Mouse (Mus musculus) embryonic facial prominence, embryonic 13.5 days (tissue): ENCODE results near the gene Tet2. TPM values are rescaled to one million over a fixed set of nuclear protein-coding genes. Genes with fewer than 3 reads are reported as not detected.

Experiments
- ATAC-seq: fragments of 200-750 bp; cut with Nextera tagmentation; 2 replicates; pipeline ENCODE4 v1.8.0; 2017; ENCODE audit warnings: low read depth; ENCODE audit not compliant: insufficient number of reproducible peaks, insufficient read depth, low FRiP score, low TSS enrichment
- H3K27ac ChIP-seq: fragments of 300-500 bp; sonication (generic); 2 replicates; pipeline ENCODE4 v1.5.1; 2015; ENCODE audit warnings: moderate library complexity, mild to moderate bottlenecking, inconsistent platforms
- H3K27me3 ChIP-seq: fragments of 300-500 bp; sonication (generic); 2 replicates; pipeline ENCODE4 v1.6.1; 2015; ENCODE audit warnings: mild to moderate bottlenecking, inconsistent platforms
- H3K36me3 ChIP-seq: fragments of 300-500 bp; sonication (generic); 2 replicates; pipeline ENCODE4 v1.6.1; 2015; ENCODE audit warnings: mild to moderate bottlenecking, inconsistent platforms
- H3K4me1 ChIP-seq: fragments of 300-500 bp; sonication (generic); 2 replicates; pipeline ENCODE4 v1.6.1; 2015; ENCODE audit warnings: inconsistent platforms
- H3K4me2 ChIP-seq: fragments of 300-500 bp; sonication (generic); 2 replicates; pipeline ENCODE4 v1.6.1; 2015; ENCODE audit warnings: moderate library complexity, mild to moderate bottlenecking, inconsistent platforms
- H3K4me3 ChIP-seq: fragments of 300-500 bp; sonication (generic); 2 replicates; pipeline ENCODE4 v1.5.1; 2015; ENCODE audit warnings: mild to moderate bottlenecking, inconsistent platforms
- H3K9ac ChIP-seq: fragments of 300-500 bp; sonication (generic); 2 replicates; pipeline ENCODE4 v1.6.1; 2015; ENCODE audit warnings: mild to moderate bottlenecking, inconsistent platforms
- H3K9me3 ChIP-seq: fragments of 300-500 bp; sonication (generic); 2 replicates; pipeline ENCODE4 v1.6.1; 2016; ENCODE audit warnings: inconsistent platforms
- WGBS: fragments of 180-500 bp; shearing (Covaris S2); methylation state at CpG from one replicate; pipeline ENCODE4 v1.1.7; 2015; ENCODE audit warnings: mixed read lengths; 5-methylcytosine and 5-hydroxymethylcytosine counted together
- polyA plus RNA-seq: library from polyadenylated mRNA; unstranded; fragments of >200 nt; fragmentation: Nextera tagmentation; extraction: Ambion mirVana; gene quantifications from 2 replicates; pipeline ENCODE4 v1.2.1, GENCODE M21; 2015

Gene Tet2
- polyA plus RNA-seq, 1 experiment from 2014 or later, result 23.4 TPM

DNA sequence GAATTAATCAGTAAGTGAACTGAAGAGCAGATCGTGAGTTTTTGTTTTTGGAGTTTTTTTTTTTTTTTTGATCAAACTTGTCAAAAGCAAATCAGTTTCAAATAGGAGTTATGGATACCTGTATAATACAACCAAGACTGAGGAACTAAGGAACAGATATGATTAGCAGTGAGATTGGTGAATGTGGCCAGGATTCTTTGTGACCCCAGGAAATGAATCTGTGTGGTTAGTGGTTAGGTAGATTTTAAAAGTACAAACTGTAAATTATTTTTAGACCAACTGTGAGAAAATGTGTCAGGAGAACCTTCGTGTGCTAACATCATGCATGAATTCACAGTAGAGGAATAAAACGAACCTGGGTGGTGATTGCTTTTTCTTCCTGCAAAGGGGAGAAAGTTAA, 66.0 kb downstream of the Tet2 start:
- Histone ChIP-seq H3K9me3 (no peaks in the 10 kb centered on the region), H3K4me1 (no peaks in the 10 kb centered on the region), H3K36me3 (peaks cover 60% of the 10 kb centered on the region), H3K4me3 (no peak overlapping the region), H3K27ac (no peak overlapping the region), H3K9ac (no peak overlapping the region), H3K4me2 (no peak overlapping the region), H3K27me3 (no peaks in the 10 kb centered on the region)
- no peak for ATAC-seq
- WGBS, result 90% methylated on average over 3 of the region's 3 CpGs

DNA sequence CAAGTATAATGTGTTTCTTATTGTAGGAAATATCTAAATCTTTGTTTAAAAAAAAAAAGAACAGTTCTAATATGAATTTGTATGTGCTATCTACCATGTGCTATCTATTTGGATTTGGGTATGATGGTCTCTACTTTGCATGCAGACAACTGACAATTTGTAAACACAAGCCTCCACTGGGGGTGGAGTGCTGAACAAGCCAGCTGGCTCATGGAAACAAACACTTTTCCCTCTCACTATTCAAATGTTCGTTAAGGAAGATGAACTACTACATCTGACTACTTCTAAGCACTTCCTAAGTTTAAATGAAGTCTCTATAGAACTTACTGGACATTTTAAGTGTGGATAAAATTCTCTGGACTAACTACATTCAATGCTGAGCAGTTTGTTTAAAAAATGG, 71.2 kb downstream of the Tet2 start:
- H3K27me3 ChIP-seq, result no peaks in the 10 kb centered on the region
- 81% methylated on average over 1 of the region's 1 CpGs for WGBS
- no peaks in the 10 kb centered on the region for H3K9me3 ChIP-seq
- H3K4me2 ChIP-seq, result no peak overlapping the region
- H3K27ac ChIP-seq, result no peak overlapping the region
- H3K9ac ChIP-seq, result no peak overlapping the region
- peaks cover 66% of the 10 kb centered on the region for H3K36me3 ChIP-seq
- no peak for ATAC-seq
- H3K4me1 ChIP-seq, result no peaks in the 10 kb centered on the region
- H3K4me3 ChIP-seq, result no peak overlapping the region

DNA sequence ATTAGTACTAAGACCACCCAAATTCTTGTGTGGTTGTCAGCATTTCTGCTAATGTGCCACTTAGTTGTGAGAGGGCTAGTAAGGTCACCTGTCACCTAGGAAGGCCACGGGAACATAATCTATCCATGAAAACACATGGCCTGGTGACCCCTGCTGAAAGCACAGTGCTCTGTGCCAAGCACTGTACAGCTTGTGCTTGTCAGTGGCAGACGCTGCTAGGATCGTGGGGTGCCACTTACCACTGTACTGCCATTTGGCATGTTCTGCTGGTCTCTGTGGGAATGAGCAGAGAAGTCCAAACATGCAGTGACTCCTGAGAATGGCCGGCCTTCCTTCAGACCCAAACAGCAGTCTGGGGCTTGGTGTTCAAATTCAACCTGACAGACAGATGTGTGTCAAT, 73.8 kb downstream of the Tet2 start:
- H3K4me1 ChIP-seq, result no peaks in the 10 kb centered on the region
- H3K27ac ChIP-seq, result no peak overlapping the region
- H3K4me3 ChIP-seq, result no peak overlapping the region
- H3K27me3 ChIP-seq, result no peaks in the 10 kb centered on the region
- H3K36me3 ChIP-seq, result peaks cover 78% of the 10 kb centered on the region
- no peak overlapping the region for H3K9ac ChIP-seq
- no peaks in the 10 kb centered on the region for H3K9me3 ChIP-seq
- WGBS, result 92% methylated on average over 4 of the region's 4 CpGs
- no peak overlapping the region for H3K4me2 ChIP-seq
- ATAC-seq, result no peak

DNA sequence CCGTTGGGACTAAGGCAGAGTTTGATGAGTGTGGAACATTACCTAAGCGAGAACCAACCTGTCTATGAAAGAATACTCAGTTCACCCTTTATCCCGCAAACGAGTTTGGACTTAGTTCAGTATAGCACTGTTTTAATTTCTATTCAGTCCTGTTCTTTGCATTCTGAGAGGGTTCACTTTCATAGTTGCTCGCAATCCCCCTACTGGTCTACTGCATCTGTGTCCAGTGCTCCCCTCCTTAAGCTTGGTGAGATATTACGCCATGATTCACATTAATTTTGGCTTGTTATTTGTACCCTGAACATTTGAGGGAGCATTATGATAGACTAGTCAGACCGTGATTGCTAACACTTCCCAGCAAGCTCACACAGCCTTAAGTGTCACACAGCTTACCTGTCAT, 76.1 kb downstream of the Tet2 start:
- no peaks in the 10 kb centered on the region for H3K4me1 ChIP-seq
- 95% methylated on average over 7 of the region's 7 CpGs for WGBS
- ATAC-seq, result no peak

DNA sequence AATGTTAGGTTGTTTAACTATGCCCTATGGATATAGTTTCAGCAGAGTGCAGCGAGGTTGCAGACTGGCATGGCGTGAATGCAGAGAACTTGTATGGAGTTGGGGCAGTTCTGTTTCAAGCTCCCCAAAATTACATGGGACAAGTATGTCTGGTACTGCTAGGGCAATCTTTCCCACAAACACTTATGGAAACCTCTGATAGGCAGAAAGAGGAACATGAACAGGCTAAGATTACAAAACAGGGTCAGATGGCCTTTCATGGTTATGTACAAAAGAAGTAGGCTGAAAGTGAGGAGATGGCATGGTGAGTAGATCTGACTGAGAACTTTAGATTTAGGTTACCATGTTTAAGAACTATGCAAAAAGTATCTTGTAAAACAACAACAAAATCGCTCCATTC, 81.7 kb downstream of the Tet2 start:
- Histone ChIP-seq H3K27ac (no peak overlapping the region), H3K4me2 (no peak overlapping the region), H3K36me3 (peaks cover 39% of the 10 kb centered on the region), H3K27me3 (no peaks in the 10 kb centered on the region), H3K4me3 (no peak overlapping the region), H3K4me1 (no peaks in the 10 kb centered on the region), H3K9ac (no peak overlapping the region), H3K9me3 (no peaks in the 10 kb centered on the region)
- ATAC-seq, result no peak
- WGBS, result 90% methylated on average over 3 of the region's 3 CpGs

More for the DNA sequence above, 76.1 kb downstream of the Tet2 start:
- Histone ChIP-seq H3K4me3 (no peak overlapping the region), H3K27me3 (no peaks in the 10 kb centered on the region), H3K36me3 (peaks cover 68% of the 10 kb centered on the region), H3K9me3 (no peaks in the 10 kb centered on the region), H3K27ac (no peak overlapping the region), H3K9ac (no peak overlapping the region), H3K4me2 (no peak overlapping the region)

DNA sequence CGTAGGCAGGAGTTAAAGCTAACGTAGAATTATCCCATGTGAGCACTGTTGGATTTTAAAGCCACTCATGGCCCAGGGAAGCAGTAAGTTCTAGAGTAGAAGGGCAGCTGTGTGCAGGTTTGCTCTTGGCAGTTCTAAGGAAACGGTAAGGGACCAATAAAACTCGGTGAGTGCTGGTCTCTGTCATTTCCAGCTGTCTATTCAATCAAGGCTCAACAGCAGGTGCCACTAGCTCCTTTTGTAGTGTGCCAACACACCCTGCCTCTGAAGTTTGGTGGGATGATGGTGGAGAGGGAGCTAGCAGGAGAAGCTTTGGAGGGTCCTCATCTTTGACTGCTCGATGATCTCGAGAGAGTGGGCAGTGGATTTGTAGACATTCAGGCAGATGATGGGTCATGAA, 82.5 kb downstream of the Tet2 start:
- H3K4me3 ChIP-seq, result no peak overlapping the region
- no peak for ATAC-seq
- no peaks in the 10 kb centered on the region for H3K9me3 ChIP-seq
- H3K9ac ChIP-seq, result no peak overlapping the region
- 91% methylated on average over 6 of the region's 6 CpGs for WGBS
- H3K4me1 ChIP-seq, result no peaks in the 10 kb centered on the region
- no peak overlapping the region for H3K27ac ChIP-seq
- no peak overlapping the region for H3K4me2 ChIP-seq
- no peaks in the 10 kb centered on the region for H3K27me3 ChIP-seq
- peaks cover 31% of the 10 kb centered on the region for H3K36me3 ChIP-seq

DNA sequence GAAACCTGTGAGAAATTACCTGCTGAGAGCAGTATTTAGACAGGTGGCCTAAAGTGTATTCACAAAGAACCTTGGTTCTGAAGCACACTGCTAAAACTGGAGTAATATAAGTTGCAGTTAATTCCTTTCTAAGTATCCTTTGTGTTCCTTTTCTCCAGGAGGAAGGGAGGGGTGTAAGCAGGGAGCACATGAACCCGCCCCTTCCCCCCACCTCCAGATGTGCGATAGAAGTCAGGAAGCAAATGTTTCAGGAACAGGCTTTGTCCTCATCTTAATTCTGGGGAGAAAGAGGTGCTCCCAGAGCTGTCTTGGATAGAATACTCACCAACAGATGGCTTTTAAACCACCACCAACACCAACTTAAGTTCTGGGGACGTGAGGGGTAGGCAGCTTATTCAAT, 82.9 kb downstream of the Tet2 start:
- H3K27ac ChIP-seq, result no peak overlapping the region
- 71% methylated on average over 3 of the region's 3 CpGs for WGBS
- no peak overlapping the region for H3K9ac ChIP-seq
- no peaks in the 10 kb centered on the region for H3K9me3 ChIP-seq
- H3K4me3 ChIP-seq, result no peak overlapping the region
- H3K36me3 ChIP-seq, result peaks cover 27% of the 10 kb centered on the region
- no peaks in the 10 kb centered on the region for H3K4me1 ChIP-seq
- no peak overlapping the region for H3K4me2 ChIP-seq
- no peaks in the 10 kb centered on the region for H3K27me3 ChIP-seq
- ATAC-seq, result no peak

DNA sequence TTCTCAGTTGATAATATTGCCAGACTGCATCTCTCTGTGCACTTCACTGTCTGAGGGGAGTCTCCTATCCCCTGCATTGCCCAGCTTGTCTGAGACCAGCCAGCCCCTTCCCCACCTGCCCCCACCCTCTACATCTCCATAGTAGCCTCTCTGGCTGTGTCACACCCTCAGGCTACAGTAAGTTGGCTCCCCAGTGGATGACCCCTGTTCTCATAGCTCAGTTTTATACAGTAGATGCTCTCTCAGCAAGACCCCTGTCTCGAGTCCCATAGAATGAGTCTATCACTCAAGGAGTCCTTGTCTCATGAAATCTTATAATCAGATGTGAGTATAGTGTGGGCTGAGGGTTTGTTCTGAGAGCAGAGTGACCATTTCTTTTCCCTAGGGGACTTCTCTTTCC, 85.8 kb downstream of the Tet2 start:
- ATAC-seq, result no peak
- WGBS, result 93% methylated on average over 1 of the region's 1 CpGs

DNA sequence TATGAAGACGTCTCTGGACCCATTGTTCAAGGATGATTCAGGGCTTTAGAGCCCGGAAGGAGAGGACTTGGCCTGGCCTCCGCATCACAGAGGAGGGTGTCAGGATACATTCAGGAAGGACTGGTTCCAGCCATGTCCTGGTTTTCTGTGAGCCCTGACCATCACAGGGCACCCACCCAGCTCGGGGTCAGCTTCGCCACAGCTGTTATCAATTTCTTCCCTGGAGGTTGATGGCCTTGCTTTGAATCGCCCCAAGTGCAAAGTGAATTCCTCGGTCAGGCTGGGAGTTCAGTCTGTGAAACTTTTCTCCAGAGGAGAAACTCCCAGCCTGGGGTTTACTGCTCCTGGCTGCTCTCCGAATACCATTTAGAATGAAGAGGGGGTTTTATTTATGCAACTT, 91.0 kb downstream of the Tet2 start:
- no peak for ATAC-seq
- H3K4me3 ChIP-seq, result no peak overlapping the region
- H3K4me2 ChIP-seq, result no peak overlapping the region
- WGBS, result 43% methylated on average over 8 of the region's 8 CpGs
- no peaks in the 10 kb centered on the region for H3K27me3 ChIP-seq
- H3K4me1 ChIP-seq, result no peaks in the 10 kb centered on the region
- no peaks in the 10 kb centered on the region for H3K36me3 ChIP-seq
- H3K27ac ChIP-seq, result no peak overlapping the region
- H3K9ac ChIP-seq, result no peak overlapping the region
- no peaks in the 10 kb centered on the region for H3K9me3 ChIP-seq

More for the DNA sequence above, 85.8 kb downstream of the Tet2 start:
- H3K4me2 ChIP-seq, result no peak overlapping the region
- no peak overlapping the region for H3K4me3 ChIP-seq
- H3K27ac ChIP-seq, result no peak overlapping the region
- H3K9ac ChIP-seq, result no peak overlapping the region
- H3K27me3 ChIP-seq, result no peaks in the 10 kb centered on the region
- peaks cover 11% of the 10 kb centered on the region for H3K36me3 ChIP-seq
- H3K9me3 ChIP-seq, result no peaks in the 10 kb centered on the region
- no peaks in the 10 kb centered on the region for H3K4me1 ChIP-seq

DNA sequence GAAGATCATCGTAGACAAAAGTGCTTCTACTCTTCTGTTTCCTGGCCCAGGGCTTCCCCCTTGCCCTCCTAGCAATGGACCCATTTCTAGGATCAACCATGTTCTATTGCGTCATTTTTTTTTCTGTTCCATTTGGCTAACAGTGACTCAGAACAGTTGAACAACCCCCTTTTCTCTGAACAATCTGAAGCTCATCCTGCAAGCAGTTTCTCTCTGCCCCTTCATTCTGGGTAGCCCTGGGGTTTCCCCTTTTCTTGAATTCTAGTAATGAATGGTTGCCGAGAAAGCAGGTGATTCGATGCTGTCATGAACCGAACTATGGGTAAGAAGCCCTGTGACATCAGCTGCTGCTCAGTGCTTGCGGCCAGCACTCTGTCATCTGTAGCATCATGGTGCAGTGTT, 108.0 kb downstream of the Tet2 start:
- ATAC-seq, result no peak
- Histone ChIP-seq H3K4me3 (no peak overlapping the region), H3K9me3 (no peaks in the 10 kb centered on the region), H3K27me3 (no peaks in the 10 kb centered on the region), H3K9ac (no peak overlapping the region), H3K4me2 (no peak overlapping the region), H3K36me3 (no peaks in the 10 kb centered on the region), H3K27ac (no peak overlapping the region), H3K4me1 (no peaks in the 10 kb centered on the region)
- 90% methylated on average over 6 of the region's 6 CpGs for WGBS

DNA sequence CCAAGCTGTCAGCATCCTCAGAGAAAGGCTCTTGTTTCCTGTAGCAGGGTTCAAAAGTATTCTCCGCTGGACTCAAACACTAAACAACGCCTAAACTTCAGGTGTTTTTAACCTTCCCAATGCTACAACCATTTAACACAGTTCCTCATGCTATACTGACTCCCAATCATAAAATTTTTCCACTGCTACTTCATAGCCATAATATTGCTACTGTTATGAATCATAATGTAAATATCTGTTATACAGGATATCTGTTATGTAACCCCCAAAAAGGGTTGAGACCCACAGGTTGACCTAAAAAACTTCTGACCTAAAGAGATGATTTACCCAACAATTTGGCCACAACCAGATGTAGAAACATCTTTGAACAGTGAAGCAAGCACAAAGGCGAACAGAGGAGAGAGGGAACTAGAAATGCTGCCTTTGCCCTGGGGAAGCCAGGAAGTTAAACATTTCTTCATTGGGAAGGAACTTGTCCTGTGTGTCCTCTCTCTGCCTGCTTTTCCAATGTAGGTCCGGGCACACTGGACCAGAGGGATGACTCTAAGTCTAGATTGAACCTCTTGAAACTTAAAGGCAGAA, 108.6 kb downstream of the Tet2 start:
- H3K9ac ChIP-seq, result no peak overlapping the region
- no peaks in the 10 kb centered on the region for H3K36me3 ChIP-seq
- H3K27me3 ChIP-seq, result no peaks in the 10 kb centered on the region
- 82% methylated on average over 4 of the region's 4 CpGs for WGBS
- H3K27ac ChIP-seq, result no peak overlapping the region
- no peaks in the 10 kb centered on the region for H3K4me1 ChIP-seq
- H3K9me3 ChIP-seq, result no peaks in the 10 kb centered on the region
- H3K4me2 ChIP-seq, result no peak overlapping the region
- ATAC-seq, result no peak
- H3K4me3 ChIP-seq, result no peak overlapping the region

DNA sequence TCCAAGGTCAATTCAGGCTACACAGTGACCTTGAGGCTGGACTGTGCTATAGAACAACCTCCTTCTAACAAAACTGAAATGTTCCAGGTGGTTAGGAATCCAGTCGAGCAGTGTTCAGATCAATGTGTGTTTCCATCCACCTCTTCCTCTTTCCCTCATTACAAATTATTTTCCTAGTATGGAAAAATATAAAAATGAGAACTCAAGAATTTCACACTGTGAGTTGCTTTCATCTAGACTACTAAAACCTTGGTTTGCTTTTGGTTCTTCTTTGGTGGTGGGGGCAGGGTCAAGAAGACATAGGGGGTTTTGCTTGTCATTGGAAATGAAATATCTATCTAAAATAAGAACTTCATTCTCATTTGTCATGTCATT, 109.2 kb downstream of the Tet2 start:
- Histone ChIP-seq H3K4me3 (no peak overlapping the region), H3K9me3 (no peaks in the 10 kb centered on the region), H3K4me1 (no peaks in the 10 kb centered on the region), H3K36me3 (no peaks in the 10 kb centered on the region), H3K9ac (no peak overlapping the region), H3K27me3 (no peaks in the 10 kb centered on the region), H3K27ac (no peak overlapping the region), H3K4me2 (no peak overlapping the region)
- 70% methylated on average over 1 of the region's 1 CpGs for WGBS
- ATAC-seq, result no peak
